Mouse (Mus musculus): ENCODE measurements around the gene Dgkh. TPM values are rescaled to one million over a fixed set of nuclear protein-coding genes. Genes with fewer than 3 reads are reported as not detected.
A peak's percentile ranks its signal among the peaks of the same experiment; 100 is the strongest.

The Dgkh gene
- polyA plus RNA-seq, 1 experiment from 2014 or later = 4.6 TPM

DNA sequence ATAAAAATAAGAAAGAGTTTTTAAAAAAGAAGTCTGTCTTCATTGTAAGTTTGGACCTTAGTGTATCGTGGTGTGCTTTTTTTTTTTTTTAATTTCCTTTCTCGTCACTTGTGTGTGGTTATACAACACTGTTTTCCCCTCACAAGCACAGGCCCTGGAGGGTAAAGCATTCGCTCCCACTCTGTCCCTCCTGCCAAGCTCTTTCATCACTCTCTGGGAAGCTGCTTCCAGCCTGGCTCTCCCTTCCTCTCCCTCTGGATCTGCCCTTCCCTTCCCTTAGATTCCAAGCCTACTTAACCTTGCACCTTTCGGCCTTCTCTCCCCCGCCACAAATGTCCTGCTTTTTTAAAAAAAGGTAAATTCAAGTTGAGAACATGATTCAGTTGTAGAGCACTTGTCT, 69.9 kb downstream of the Dgkh start:
- WGBS = 61% methylated on average over 5 of the region's 5 CpGs
- TF ChIP-seq CTCF (IDR thresholded peaks at IDR 0.05) (no peak), EP300 (IDR thresholded peaks at IDR 0.05) (no peak)

DNA sequence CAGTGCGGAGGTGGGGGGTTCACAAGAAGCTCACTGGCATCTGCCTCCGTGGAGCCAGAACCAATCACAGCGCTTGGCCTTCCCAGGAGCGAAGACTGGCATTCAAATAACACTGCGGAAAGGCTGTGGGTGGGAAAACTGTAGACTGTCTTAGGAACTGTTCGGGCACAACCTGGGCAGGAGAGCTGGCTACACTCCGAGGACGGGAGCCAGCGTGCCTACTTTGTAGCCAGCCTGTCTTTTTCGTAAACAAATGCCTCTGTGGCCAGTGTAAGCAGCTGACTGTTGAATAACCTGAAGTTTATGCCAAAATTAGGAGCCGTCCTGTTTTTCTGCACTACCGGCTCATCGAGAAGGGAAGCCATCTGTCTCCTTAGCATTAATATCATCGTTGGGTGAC, 71.1 kb downstream of the Dgkh start:
- H3K27me3 ChIP-seq (replicated peaks; ENCODE audit: insufficient read depth, low read length) = no peaks in the 10 kb centered on the region
- H3K4me3 ChIP-seq (ENCODE audit: low read depth, low read length) = no peak overlapping the region
- no peak overlapping the region for H3K4me2 ChIP-seq (replicated peaks; ENCODE audit: low read depth, low read length)
- no peaks in the 10 kb centered on the region for H3K9me3 ChIP-seq (ENCODE audit: low read length)
- no peak for ATAC-seq
- DNase-seq (ENCODE audit: low spot score) = no peak
- no peak overlapping the region for H3K9ac ChIP-seq (replicated peaks; ENCODE audit: low read depth)
- TF ChIP-seq CTCF (IDR thresholded peaks at IDR 0.05) (no peak), EP300 (IDR thresholded peaks at IDR 0.05) (no peak)
- no peaks in the 10 kb centered on the region for H3K4me1 ChIP-seq (ENCODE audit: insufficient read depth, low read depth, low read length)
- no peak overlapping the region for H3K27ac ChIP-seq (ENCODE audit: low read length)
- WGBS = 93% methylated on average over 14 of the region's 14 CpGs
- no peaks in the 10 kb centered on the region for H3K36me3 ChIP-seq (ENCODE audit: insufficient read depth, low read length)

More for the DNA sequence above, 69.9 kb downstream of the Dgkh start:
- H3K4me3 ChIP-seq (ENCODE audit: low read depth, low read length) = no peak overlapping the region
- H3K9me3 ChIP-seq (ENCODE audit: low read length) = no peaks in the 10 kb centered on the region
- H3K27me3 ChIP-seq (replicated peaks; ENCODE audit: insufficient read depth, low read length) = no peaks in the 10 kb centered on the region
- no peak overlapping the region for H3K9ac ChIP-seq (replicated peaks; ENCODE audit: low read depth)
- no peaks in the 10 kb centered on the region for H3K36me3 ChIP-seq (ENCODE audit: insufficient read depth, low read length)
- DNase-seq (ENCODE audit: low spot score) = peak; percentile 13
- H3K27ac ChIP-seq (ENCODE audit: low read length) = no peak overlapping the region
- no peak overlapping the region for H3K4me2 ChIP-seq (replicated peaks; ENCODE audit: low read depth, low read length)
- no peak for ATAC-seq
- no peaks in the 10 kb centered on the region for H3K4me1 ChIP-seq (ENCODE audit: insufficient read depth, low read depth, low read length)

DNA sequence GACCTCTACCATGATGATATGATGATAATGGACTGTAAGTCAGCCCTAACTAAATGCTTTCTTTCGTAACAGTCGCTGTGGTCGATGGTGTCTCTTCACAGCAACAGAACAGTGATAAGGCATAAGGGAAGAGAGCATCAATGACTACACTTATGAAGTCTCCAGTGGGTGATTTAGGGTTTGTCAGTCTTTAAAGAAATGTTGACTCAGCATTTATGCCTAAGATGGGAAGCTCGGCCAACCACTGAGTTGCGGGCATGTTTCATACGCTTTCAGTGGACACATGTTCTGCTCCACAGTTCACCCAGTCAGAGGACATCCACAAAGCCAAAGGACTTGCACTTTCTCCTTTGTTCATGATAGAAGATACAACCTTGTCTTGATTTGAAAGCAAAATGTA, 73.9 kb downstream of the Dgkh start:
- Histone ChIP-seq H3K27me3 (replicated peaks; ENCODE audit: insufficient read depth, low read length) (no peaks in the 10 kb centered on the region), H3K4me3 (ENCODE audit: low read depth, low read length) (no peak overlapping the region), H3K36me3 (ENCODE audit: insufficient read depth, low read length) (no peaks in the 10 kb centered on the region), H3K9ac (replicated peaks; ENCODE audit: low read depth) (no peak overlapping the region), H3K4me1 (ENCODE audit: insufficient read depth, low read depth, low read length) (no peaks in the 10 kb centered on the region), H3K4me2 (replicated peaks; ENCODE audit: low read depth, low read length) (no peak overlapping the region), H3K27ac (ENCODE audit: low read length) (no peak overlapping the region), H3K9me3 (ENCODE audit: low read length) (no peaks in the 10 kb centered on the region)
- ATAC-seq = no peak
- TF ChIP-seq EP300 (IDR thresholded peaks at IDR 0.05) (no peak), CTCF (IDR thresholded peaks at IDR 0.05) (no peak)
- no peak for DNase-seq (ENCODE audit: low spot score)
- WGBS = 95% methylated on average over 6 of the region's 6 CpGs

DNA sequence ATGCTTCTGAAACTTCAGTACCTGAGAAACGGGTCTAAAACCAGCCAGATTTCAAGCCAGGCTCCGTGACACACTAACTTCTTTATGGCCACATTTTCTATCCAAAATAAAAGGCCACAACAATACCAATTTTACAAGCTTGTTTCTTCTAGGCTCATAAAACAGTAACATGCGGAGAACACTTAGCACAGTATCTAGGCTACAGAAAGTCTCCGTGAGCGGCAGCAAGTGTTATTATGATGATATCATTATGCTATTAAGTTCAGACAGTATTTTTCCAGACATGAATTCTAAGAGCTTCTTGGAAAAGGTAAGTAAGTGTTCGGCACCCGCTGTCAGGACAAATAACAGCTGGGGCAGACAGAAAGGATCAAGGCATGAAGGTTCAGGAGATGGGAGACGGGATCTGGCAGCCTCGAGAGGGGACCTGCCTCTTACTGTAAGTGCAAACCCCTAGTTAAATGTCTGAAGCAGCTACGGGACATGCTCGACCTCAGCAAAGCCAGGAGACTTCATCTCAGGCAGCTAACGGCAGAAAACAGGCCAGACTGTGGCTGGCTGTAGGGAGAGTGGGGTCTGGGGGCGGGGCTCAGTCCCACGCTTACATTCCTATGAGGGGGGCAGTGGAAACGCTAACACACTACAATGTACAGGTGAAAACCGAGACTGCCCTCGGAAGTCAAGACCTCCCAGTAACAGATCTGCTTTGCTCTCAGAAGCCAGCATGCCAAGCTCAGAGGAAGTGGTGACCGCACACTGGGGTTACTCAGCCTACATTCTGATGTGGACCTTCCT, 75.5 kb downstream of the Dgkh start:
- 73% methylated on average over 18 of the region's 18 CpGs for WGBS
- no peaks in the 10 kb centered on the region for H3K9me3 ChIP-seq (ENCODE audit: low read length)
- H3K4me1 ChIP-seq (ENCODE audit: insufficient read depth, low read depth, low read length) = no peaks in the 10 kb centered on the region
- no peaks in the 10 kb centered on the region for H3K27me3 ChIP-seq (replicated peaks; ENCODE audit: insufficient read depth, low read length)
- H3K27ac ChIP-seq (ENCODE audit: low read length) = no peak overlapping the region
- H3K4me3 ChIP-seq (ENCODE audit: low read depth, low read length) = no peak overlapping the region
- ATAC-seq (no peak), DNase-seq (ENCODE audit: low spot score) (no peak)
- TF ChIP-seq CTCF (IDR thresholded peaks at IDR 0.05) (no peak), EP300 (IDR thresholded peaks at IDR 0.05) (no peak)
- no peak overlapping the region for H3K4me2 ChIP-seq (replicated peaks; ENCODE audit: low read depth, low read length)
- H3K36me3 ChIP-seq (ENCODE audit: insufficient read depth, low read length) = no peaks in the 10 kb centered on the region
- H3K9ac ChIP-seq (replicated peaks; ENCODE audit: low read depth) = no peak overlapping the region

DNA sequence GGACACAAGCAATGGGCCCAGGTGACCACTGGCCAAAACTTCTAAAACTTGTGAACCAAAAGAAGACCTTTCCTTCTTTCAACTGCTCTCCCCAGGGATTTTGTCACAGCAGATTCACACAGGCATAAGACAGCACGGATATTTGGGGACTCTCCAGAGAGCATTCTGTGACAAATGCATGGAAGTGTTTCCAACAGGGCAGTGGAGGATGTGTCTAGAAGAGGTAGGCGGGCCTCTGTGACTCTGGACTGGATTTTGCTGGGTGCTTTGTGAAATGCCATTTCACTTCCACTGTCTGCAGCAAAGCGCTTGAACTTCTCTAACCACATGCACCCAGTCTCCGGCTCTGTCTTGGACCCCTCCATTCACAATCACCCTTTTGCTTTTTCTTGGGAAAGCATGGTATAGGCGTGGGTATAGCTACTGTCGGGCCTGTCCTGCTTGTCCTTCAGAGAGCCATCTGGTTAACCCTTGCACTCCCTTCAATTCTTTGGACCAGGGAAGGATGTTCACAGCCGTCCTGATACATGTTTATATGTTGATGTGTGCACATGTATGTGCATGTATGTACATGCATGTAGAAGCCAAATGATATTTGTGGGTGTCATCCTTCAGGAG, 77.5 kb downstream of the Dgkh start:
- H3K4me3 ChIP-seq (ENCODE audit: low read depth, low read length) = no peak overlapping the region
- no peak overlapping the region for H3K4me2 ChIP-seq (replicated peaks; ENCODE audit: low read depth, low read length)
- ATAC-seq (no peak), DNase-seq (ENCODE audit: low spot score) (no peak)
- no peaks in the 10 kb centered on the region for H3K36me3 ChIP-seq (ENCODE audit: insufficient read depth, low read length)
- no peak overlapping the region for H3K27ac ChIP-seq (ENCODE audit: low read length)
- TF ChIP-seq CTCF (IDR thresholded peaks at IDR 0.05) (no peak), EP300 (IDR thresholded peaks at IDR 0.05) (no peak)
- no peaks in the 10 kb centered on the region for H3K27me3 ChIP-seq (replicated peaks; ENCODE audit: insufficient read depth, low read length)
- H3K9me3 ChIP-seq (ENCODE audit: low read length) = no peaks in the 10 kb centered on the region
- no peaks in the 10 kb centered on the region for H3K4me1 ChIP-seq (ENCODE audit: insufficient read depth, low read depth, low read length)
- 80% methylated on average over 7 of the region's 7 CpGs for WGBS
- H3K9ac ChIP-seq (replicated peaks; ENCODE audit: low read depth) = no peak overlapping the region

DNA sequence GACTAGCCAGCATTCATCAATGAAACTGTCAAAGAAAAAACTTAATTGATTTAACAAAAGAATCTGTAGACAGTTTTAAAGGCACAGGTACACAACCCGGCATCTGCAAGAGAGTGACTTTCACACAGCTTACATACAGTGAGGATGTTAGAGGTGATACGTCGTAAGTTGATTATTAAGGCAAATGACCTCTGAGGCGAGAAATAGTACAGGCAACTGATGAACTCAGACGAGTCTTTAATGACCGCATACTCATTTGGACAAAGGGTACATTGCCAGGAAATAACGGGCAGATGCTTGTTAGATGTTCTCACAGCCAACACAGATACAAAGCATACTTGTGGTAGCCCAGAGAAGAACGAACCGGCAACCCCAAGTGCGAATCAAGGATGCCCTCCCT, 78.4 kb downstream of the Dgkh start:
- Histone ChIP-seq H3K27me3 (replicated peaks; ENCODE audit: insufficient read depth, low read length) (no peaks in the 10 kb centered on the region), H3K9me3 (ENCODE audit: low read length) (no peaks in the 10 kb centered on the region), H3K4me1 (ENCODE audit: insufficient read depth, low read depth, low read length) (no peaks in the 10 kb centered on the region), H3K9ac (replicated peaks; ENCODE audit: low read depth) (no peak overlapping the region), H3K4me3 (ENCODE audit: low read depth, low read length) (no peak overlapping the region), H3K36me3 (ENCODE audit: insufficient read depth, low read length) (no peaks in the 10 kb centered on the region), H3K4me2 (replicated peaks; ENCODE audit: low read depth, low read length) (no peak overlapping the region), H3K27ac (ENCODE audit: low read length) (no peak overlapping the region)
- WGBS = 89% methylated on average over 10 of the region's 10 CpGs
- DNase-seq (ENCODE audit: low spot score) (no peak), ATAC-seq (no peak)
- no peak for TF ChIP-seq EP300 (IDR thresholded peaks at IDR 0.05)
- no peak for TF ChIP-seq CTCF (IDR thresholded peaks at IDR 0.05)

Measured in lung, postnatal 0 days (tissue).